In the genomic region with DNA sequence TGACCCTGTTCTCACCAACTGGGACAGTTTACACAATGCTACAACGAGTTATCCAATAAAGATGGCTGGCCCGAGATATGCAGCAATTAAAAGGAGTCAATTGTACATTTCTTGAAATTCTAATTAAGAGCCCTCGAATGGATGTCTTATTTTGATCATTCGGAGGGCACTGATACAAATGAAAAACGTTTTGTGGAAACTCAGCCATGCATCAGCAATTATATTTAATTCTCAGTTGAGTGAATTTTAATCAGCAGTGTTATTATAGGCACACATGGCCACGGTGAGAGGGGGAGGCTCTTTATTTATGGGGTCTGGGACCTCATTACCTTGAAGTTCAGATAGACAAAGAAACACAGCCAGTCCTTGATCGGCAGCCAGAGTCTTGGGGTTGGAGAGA, we compare ENCODE assay signal across 35 mouse cellular contexts.
"Had no signal": no experiment of that assay in that cellular context is flagged by ENCODE, and none has a peak within 500 bp of the region (broad histone marks: within the 10 kb centered on the region; RNA-seq: fewer than 3 reads in every experiment).

No protein-coding gene starts in this region.

- H3K9me3 ChIP-seq: heart, embryonic 15.5 days; hindbrain, embryonic 12.5 days; hindbrain, embryonic 15.5 days; intestine, embryonic 15.5 days; kidney, embryonic 15.5 days had no signal

- H3K36me3 ChIP-seq: heart, embryonic 12.5 days; heart, embryonic 13.5 days; heart, embryonic 15.5 days; hindbrain, embryonic 10.5 days; hindbrain, embryonic 12.5 days; hindbrain, embryonic 13.5 days; hindbrain, embryonic 15.5 days; intestine, embryonic 15.5 days; kidney, embryonic 15.5 days had no signal

- H3K4me3 ChIP-seq: heart, embryonic 12.5 days; heart, embryonic 13.5 days; heart, embryonic 15.5 days; hindbrain, embryonic 10.5 days; hindbrain, embryonic 12.5 days; hindbrain, embryonic 13.5 days; hindbrain, embryonic 15.5 days; intestine, embryonic 15.5 days; kidney, embryonic 15.5 days; layer of hippocampus, adult 2 months; left cerebral cortex, adult 2 months had no signal

- H3K4me2 ChIP-seq: heart, embryonic 11.5 days; heart, embryonic 12.5 days; heart, embryonic 13.5 days; heart, embryonic 15.5 days; hindbrain, embryonic 12.5 days; hindbrain, embryonic 13.5 days; hindbrain, embryonic 14.5 days; hindbrain, embryonic 15.5 days; intestine, embryonic 15.5 days; kidney, embryonic 15.5 days had no signal

- DNase-seq: heart, postnatal 10 days; heart, postnatal 14 days; heart, postnatal 36 days; heart, postnatal 4 days; kidney, adult 11 months; kidney, adult 18-20 months; kidney, adult 2 months; kidney, adult 8-10 months; kidney, adult 9 months; kidney, postnatal 10 days; kidney, postnatal 14 days; kidney, postnatal 25 days; kidney, postnatal 36 days; kidney, postnatal 4 days; layer of hippocampus, adult 9-11 months; layer of hippocampus, postnatal 36 days had no signal

- H3K9ac ChIP-seq: heart, embryonic 12.5 days; heart, embryonic 13.5 days; heart, embryonic 15.5 days; hindbrain, embryonic 12.5 days; hindbrain, embryonic 13.5 days; hindbrain, embryonic 14.5 days; hindbrain, embryonic 15.5 days; intestine, embryonic 15.5 days; kidney, embryonic 15.5 days had no signal

- H3K27me3 ChIP-seq: heart, embryonic 12.5 days; heart, embryonic 15.5 days; hindbrain, embryonic 15.5 days; intestine, embryonic 15.5 days had no signal

- ATAC-seq: hindbrain, embryonic 16.5 days; hindbrain, postnatal 0 days; inflammation-experienced regulatory T-cells, adult 6 months; intestine, embryonic 15.5 days; intestine, embryonic 16.5 days; intestine, postnatal 0 days had no signal

- H3K27ac ChIP-seq: heart, embryonic 13.5 days; heart, embryonic 15.5 days; hindbrain, embryonic 10.5 days; hindbrain, embryonic 12.5 days; hindbrain, embryonic 13.5 days; hindbrain, embryonic 14.5 days; hindbrain, embryonic 15.5 days; hindbrain, postnatal 0 days; intestine, embryonic 15.5 days; kidney, embryonic 15.5 days; kidney, postnatal 0 days; layer of hippocampus, adult 2 months; left cerebral cortex, adult 2 months had no signal

- H3K4me1 ChIP-seq: heart, embryonic 12.5 days; heart, embryonic 13.5 days; heart, embryonic 15.5 days had no signal
